Mouse (Mus musculus) CH12.LX (cell line): ENCODE measurements around the gene Evpl. TPM values are rescaled to one million over a fixed set of nuclear protein-coding genes. Genes with fewer than 3 reads are reported as not detected.
A peak's percentile ranks its signal among the peaks of the same experiment; 100 is the strongest.

ENCODE experiments used
- DNase-seq: peaks from one replicate; pipeline ENCODE4 v3.0.0-alpha.2; 2013; ENCODE audit errors: extremely low read depth
- H3K27ac ChIP-seq: 2 replicates; pipeline ENCODE4 v1.5.1; 2012; ENCODE audit warnings: low read depth, mild to moderate bottlenecking, control low read depth, moderate library complexity; ENCODE audit not compliant: insufficient read depth
- H3K27me3 ChIP-seq: replicated peaks from 2 replicates; pipeline ENCODE3; 2012; ENCODE audit warnings: inconsistent platforms
- H3K36me3 ChIP-seq, 2 experiments: replicated peaks in 1 of 2; 2 replicates each; pipeline versions ENCODE3 to v1.6.1; 2012; ENCODE audit warnings: inconsistent platforms in 1 of 2, low read length in 1 of 2, mild to moderate bottlenecking in 1 of 2, mixed read lengths in 1 of 2, moderate library complexity in 1 of 2; ENCODE audit not compliant: control insufficient read depth in 1 of 2, insufficient read depth in 1 of 2
- H3K4me1 ChIP-seq, 2 experiments: 2 replicates each; pipeline ENCODE4 v1.6.1; 2012; ENCODE audit warnings: inconsistent platforms in 1 of 2, moderate library complexity in 1 of 2; ENCODE audit not compliant: insufficient read depth in 2 of 2, control insufficient read depth in 1 of 2
- H3K4me2 ChIP-seq: 2 replicates; pipeline ENCODE4 v1.6.1; 2012; ENCODE audit warnings: low read depth, mild to moderate bottlenecking, control low read depth; ENCODE audit not compliant: poor library complexity, insufficient read depth, severe bottlenecking
- H3K4me3 ChIP-seq, 3 experiments: fragments of 150-350 bp in 1 of 3; sonication (generic) in 1 of 3; replicated peaks in 1 of 3; 2 replicates each; pipeline versions ENCODE3 to v1.5.1; 2011 to 2012; ENCODE audit warnings: low read depth in 2 of 3, low read length in 2 of 3, mild to moderate bottlenecking in 2 of 3, moderate library complexity in 2 of 3, control low read depth in 1 of 3, improper control_type of control experiment in 1 of 3, inconsistent platforms in 1 of 3, mixed read lengths in 1 of 3; ENCODE audit not compliant: poor library complexity in 1 of 3
- H3K79me2 ChIP-seq: replicated peaks from 2 replicates; pipeline ENCODE4 v1.6.1; 2012; ENCODE audit warnings: mild to moderate bottlenecking, moderate library complexity; ENCODE audit not compliant: control insufficient read depth, poor library complexity, insufficient read depth, severe bottlenecking; ENCODE audit errors: extremely low read depth
- H3K9ac ChIP-seq: 2 replicates; pipeline ENCODE4 v1.6.1; 2012; ENCODE audit warnings: low read depth, mild to moderate bottlenecking, control low read depth, moderate library complexity; ENCODE audit not compliant: insufficient read depth
- H3K9me3 ChIP-seq: replicated peaks from 2 replicates; pipeline ENCODE3; 2012; ENCODE audit warnings: low read length, inconsistent platforms, mixed read lengths
- BHLHE40 ChIP-seq: IDR thresholded peaks from 2 replicates; pipeline ENCODE4 v1.6.1; 2011; ENCODE audit warnings: mild to moderate bottlenecking, low read depth, low read length, improper control_type of control experiment
- CHD2 ChIP-seq: IDR thresholded peaks from 2 replicates; pipeline ENCODE4 v1.6.1; 2011; ENCODE audit warnings: low read length, improper control_type of control experiment
- CTCF ChIP-seq, 2 experiments: IDR thresholded peaks in 1 of 2; conservative IDR thresholded peaks in 1 of 2; 2 replicates each; pipeline ENCODE4 v1.5.1; 2011 to 2012; ENCODE audit warnings: low read depth in 2 of 2, low read length in 2 of 2, improper control_type of control experiment in 1 of 2, inconsistent platforms in 1 of 2, mild to moderate bottlenecking in 1 of 2, moderate library complexity in 1 of 2
- E2F4 ChIP-seq: IDR thresholded peaks from 2 replicates; pipeline ENCODE4 v1.6.1; 2011; ENCODE audit warnings: low read depth, low read length, improper control_type of control experiment; ENCODE audit not compliant: insufficient replicate concordance
- ELF1 ChIP-seq: IDR thresholded peaks from 2 replicates; pipeline ENCODE4 v1.6.1; 2014; ENCODE audit warnings: low read depth, mild to moderate bottlenecking, inconsistent platforms, low read length, improper control_type of control experiment
- EP300 ChIP-seq: IDR thresholded peaks from 2 replicates; pipeline ENCODE4 v1.6.1; 2011; ENCODE audit warnings: low read length, improper control_type of control experiment
- ETS1 ChIP-seq: conservative IDR thresholded peaks from 2 replicates; pipeline ENCODE4 v1.6.1; 2012; ENCODE audit warnings: low read depth, mild to moderate bottlenecking, inconsistent platforms, low read length, improper control_type of control experiment, moderate library complexity
- HCFC1 ChIP-seq: IDR thresholded peaks from 2 replicates; pipeline ENCODE4 v1.6.1; 2012; ENCODE audit warnings: low read depth, mild to moderate bottlenecking, inconsistent platforms, low read length, improper control_type of control experiment
- IRF4 ChIP-seq: IDR thresholded peaks from 2 replicates; pipeline ENCODE4 v1.6.1; 2014; ENCODE audit warnings: low read depth, mild to moderate bottlenecking, inconsistent platforms, low read length, improper control_type of control experiment
- JUN ChIP-seq: IDR thresholded peaks from 2 replicates; pipeline ENCODE4 v1.6.1; 2011; ENCODE audit warnings: low read depth, mild to moderate bottlenecking, low read length, improper control_type of control experiment, moderate library complexity; ENCODE audit not compliant: insufficient read depth
- JUND ChIP-seq: conservative IDR thresholded peaks from 2 replicates; pipeline ENCODE4 v1.6.1; 2011; ENCODE audit warnings: low read depth, low read length, improper control_type of control experiment
- KAT2A ChIP-seq: IDR thresholded peaks from 2 replicates; pipeline ENCODE4 v1.6.1; 2012; ENCODE audit warnings: low read length, improper control_type of control experiment, inconsistent platforms; ENCODE audit not compliant: insufficient replicate concordance
- MAX ChIP-seq: IDR thresholded peaks from 2 replicates; pipeline ENCODE4 v1.6.1; 2011; ENCODE audit warnings: low read length, improper control_type of control experiment
- MAZ ChIP-seq: IDR thresholded peaks from 2 replicates; pipeline ENCODE4 v1.6.1; 2012; ENCODE audit warnings: low read depth, mild to moderate bottlenecking, inconsistent platforms, low read length, improper control_type of control experiment, moderate library complexity
- MEF2A ChIP-seq: IDR thresholded peaks from 2 replicates; pipeline ENCODE4 v1.6.1; 2014; ENCODE audit warnings: low read depth, mild to moderate bottlenecking, inconsistent platforms, low read length, improper control_type of control experiment, borderline replicate concordance
- MXI1 ChIP-seq: IDR thresholded peaks from 2 replicates; pipeline ENCODE4 v1.6.1; 2011; ENCODE audit warnings: mild to moderate bottlenecking, low read depth, low read length, improper control_type of control experiment
- MYC ChIP-seq: IDR thresholded peaks from 2 replicates; pipeline ENCODE4 v1.6.1; 2011; ENCODE audit warnings: low read depth, mild to moderate bottlenecking, improper control_type of control experiment, low read length
- NRF1 ChIP-seq: IDR thresholded peaks from 2 replicates; pipeline ENCODE4 v1.6.1; 2014; ENCODE audit warnings: low read depth, mild to moderate bottlenecking, inconsistent platforms, low read length, improper control_type of control experiment, moderate library complexity
- PAX5 ChIP-seq: IDR thresholded peaks from 2 replicates; pipeline ENCODE4 v1.6.1; 2012; ENCODE audit warnings: low read length, inconsistent platforms, mixed read lengths
- POLR2A ChIP-seq: IDR thresholded peaks from 2 replicates; pipeline ENCODE4 v1.6.1; 2011; ENCODE audit warnings: low read depth, mild to moderate bottlenecking, improper control_type of control experiment, low read length
- RAD21 ChIP-seq: IDR thresholded peaks from 2 replicates; pipeline ENCODE4 v1.6.1; 2011; ENCODE audit warnings: low read depth, mild to moderate bottlenecking, low read length, improper control_type of control experiment, moderate library complexity
- RCOR1 ChIP-seq: conservative IDR thresholded peaks from 2 replicates; pipeline ENCODE4 v1.6.1; 2012; ENCODE audit warnings: low read depth, mild to moderate bottlenecking, inconsistent platforms, low read length, improper control_type of control experiment
- SMC3 ChIP-seq: IDR thresholded peaks from 2 replicates; pipeline ENCODE4 v1.6.1; 2011; ENCODE audit warnings: low read depth, low read length, improper control_type of control experiment
- TBP ChIP-seq: conservative IDR thresholded peaks from 2 replicates; pipeline ENCODE4 v1.6.1; 2011; ENCODE audit warnings: low read depth, low read length, improper control_type of control experiment
- TCF12 ChIP-seq: IDR thresholded peaks from 2 replicates; pipeline ENCODE4 v1.6.1; 2014; ENCODE audit warnings: low read depth, mild to moderate bottlenecking, inconsistent platforms, low read length, improper control_type of control experiment
- USF1 ChIP-seq: IDR thresholded peaks from 2 replicates; pipeline ENCODE4 v1.6.1; 2014; ENCODE audit warnings: low read depth, mild to moderate bottlenecking, inconsistent platforms, low read length, improper control_type of control experiment
- ZC3H11A ChIP-seq: IDR thresholded peaks from 2 replicates; pipeline ENCODE4 v1.6.1; 2012; ENCODE audit warnings: low read depth, mild to moderate bottlenecking, inconsistent platforms, low read length, improper control_type of control experiment
- ZNF384 ChIP-seq: IDR thresholded peaks from 2 replicates; pipeline ENCODE4 v1.6.1; 2012; ENCODE audit warnings: low read depth, low read length, improper control_type of control experiment, inconsistent platforms
- dilution Hi-C: fragments of 300-500 bp; cut with MboI; formaldehyde crosslinking; loops from 2 replicates; pipeline ENCODE4 v1.14.3; 2020; ENCODE audit warnings: low sequenced_read_pairs; ENCODE audit not compliant: extremely low pct_unique_long_range_greater_than_20kb, extremely low pct_ligation_motif_present
- in situ Hi-C: fragments of 300-500 bp; cut with MboI; formaldehyde crosslinking; loops from 3 replicates; pipeline ENCODE4 v1.14.3; 2019; ENCODE audit warnings: low sequenced_read_pairs, low pct_ligation_motif_present, low pct_unique_long_range_greater_than_20kb, mixed read lengths
- polyA plus RNA-seq: library from polyadenylated mRNA; unstranded; fragments of >175 nt; gene quantifications from 2 replicates; pipeline ENCODE4 v1.2.1, GENCODE M21; 2012; ENCODE audit warnings: low read depth; ENCODE audit not compliant: insufficient read length
- total RNA-seq, 2 experiments: library from RNA; depleted of rRNA; stranded (reverse); fragments of 300-350 nt in 1 of 2; fragments of >200 nt in 1 of 2; gene quantifications; 2 replicates each; pipeline ENCODE4 v1.2.3; 2012 to 2014

The Evpl gene
- total and polyA plus RNA-seq, 3 experiments: 0.21 to 0.23 TPM; not detected in 1

- H3K4me1 ChIP-seq: peaks cover 14 to 40% of the 10 kb centered on the region in 2 experiments
- peaks cover 10% of the 10 kb centered on the region for H3K79me2 ChIP-seq
- DNase-seq: peak; percentile 50
- peak; percentile 74 for TF ChIP-seq ELF1
- TF ChIP-seq TBP: no peak
- no peak for TF ChIP-seq ZC3H11A
- 0 out of 2 replicates have a peak, but pooled peaks have one; percentile 2 for TF ChIP-seq ZNF384
- TF ChIP-seq CTCF (conservative IDR thresholded peaks at IDR 0.05 in 1 of 2, IDR thresholded peaks at IDR 0.05 in 1 of 2; ENCODE audit: low read depth in 2 of 2, low read length in 2 of 2): peak; percentile 22 to 30; a peak in 3 of 4 replicates
- TF ChIP-seq JUND: no peak
- TF ChIP-seq PAX5: no peak
- peak; percentile 59 for TF ChIP-seq HCFC1
- TF ChIP-seq IRF4: peak; percentile 21; the same call in 1 of the 2 replicates
- no peak for TF ChIP-seq USF1
- TF ChIP-seq JUN: no peak
- no peak for TF ChIP-seq KAT2A
- no peak for TF ChIP-seq NRF1
- no peak; the same call in 1 of the 2 replicates for TF ChIP-seq MYC
- no peak for TF ChIP-seq E2F4
- TF ChIP-seq MAX: no peak
- TF ChIP-seq MXI1: no peak
- TF ChIP-seq ETS1: no peak
- TF ChIP-seq POLR2A: peak; percentile 30; the same call in 1 of the 2 replicates
- peak overlapping the region; percentile 63 for H3K9ac ChIP-seq
- H3K27ac ChIP-seq: peak overlapping the region; percentile 59
- H3K9me3 ChIP-seq: no peaks in the 10 kb centered on the region
- H3K27me3 ChIP-seq: no peaks in the 10 kb centered on the region
- H3K4me2 ChIP-seq: peak overlapping the region; percentile 52
- dilution Hi-C loops (no loop called here), in situ Hi-C loops (no loop called here)
- H3K4me3 ChIP-seq: peak overlapping the region in 1 of 3 experiments; percentile 14
- peaks cover 9 to 27% of the 10 kb centered on the region in 2 experiments for H3K36me3 ChIP-seq
These were observed 42.6 kb downstream of the Evpl start for GRCm38 (mm10) chr11:116195252-116195651.

GRCm38 (mm10) chr11:116194619-116195018, 43.3 kb downstream of the Evpl start:
- Histone ChIP-seq H3K27me3 (no peaks in the 10 kb centered on the region), H3K79me2 (peaks cover 10% of the 10 kb centered on the region), H3K9ac (peak overlapping the region; percentile 63), H3K27ac (no peak overlapping the region), H3K36me3 (peaks cover 11 to 33% of the 10 kb centered on the region in 2 experiments), H3K4me2 (peak overlapping the region; percentile 52), H3K4me3 (no peak overlapping the region), H3K4me1 (peaks cover 14 to 38% of the 10 kb centered on the region in 2 experiments), H3K9me3 (no peaks in the 10 kb centered on the region)
- in situ Hi-C loops: no loop called here
- DNase-seq: no peak
- dilution Hi-C loops: no loop called here
- TF ChIP-seq BHLHE40 (peak; percentile 50; the same call in 1 of the 2 replicates), EP300 (peak; percentile 47; the same call in 1 of the 2 replicates), ZNF384 (peak; percentile 7; the same call in 1 of the 2 replicates), ELF1 (no peak), ETS1 (peak; percentile 43), CHD2 (no peak), RCOR1 (no peak), TBP (no peak), PAX5 (no peak), KAT2A (no peak), MXI1 (no peak), MEF2A (no peak), MAZ (no peak), E2F4 (no peak), POLR2A (no peak), NRF1 (0 out of 2 replicates have a peak, but pooled peaks have one; percentile 51), SMC3 (no peak), RAD21 (no peak), TCF12 (peak; percentile 48; the same call in 1 of the 2 replicates), HCFC1 (no peak)
